Mouse (Mus musculus): ENCODE measurements around the gene Spaca6. TPM values are rescaled to one million over a fixed set of nuclear protein-coding genes. Genes with fewer than 3 reads are reported as not detected.

The Spaca6 gene
- total and polyA plus RNA-seq, 2 experiments from 2014 or later, result 18.4 to 29.8 TPM

DNA sequence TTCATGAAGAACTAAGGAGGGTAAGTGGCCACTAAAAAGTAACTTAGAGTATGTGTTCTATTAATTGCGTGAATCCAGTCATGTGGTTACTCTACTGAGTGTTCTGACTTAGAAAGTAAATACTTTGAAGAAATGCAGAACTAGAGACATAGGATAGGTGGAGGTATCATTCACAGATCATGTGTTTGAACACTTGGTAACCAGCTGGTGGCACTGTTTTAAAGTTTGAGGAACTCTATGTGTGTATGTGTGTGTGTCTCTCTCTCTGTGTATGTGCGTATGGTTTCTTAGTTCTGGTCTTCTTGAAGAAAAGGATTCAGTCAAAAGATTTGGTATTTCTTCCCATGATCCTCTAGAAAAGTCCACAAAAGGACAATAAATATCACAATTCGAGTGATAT is 33.2 kb downstream of the Spaca6 start:
- H3K27me3 ChIP-seq (ENCODE audit: insufficient read depth, low read length), result no peaks in the 10 kb centered on the region
- no peak overlapping the region for H3K9ac ChIP-seq (replicated peaks; ENCODE audit: low read length)
- no peaks in the 10 kb centered on the region for H3K36me3 ChIP-seq (ENCODE audit: insufficient read depth, low read length)
- H3K4me1 ChIP-seq (ENCODE audit: insufficient read depth, low read length), result no peaks in the 10 kb centered on the region
- no peaks in the 10 kb centered on the region for H3K9me3 ChIP-seq (ENCODE audit: low read length)
- 93% methylated on average over 3 of the region's 3 CpGs for WGBS
- DNase-seq (ENCODE audit: low spot score), result no peak
- ATAC-seq, result no peak
- no peak overlapping the region for H3K4me2 ChIP-seq (ENCODE audit: low read depth, low read length)
- no peak overlapping the region for H3K27ac ChIP-seq
- TF ChIP-seq CTCF (IDR thresholded peaks at IDR 0.05; ENCODE audit: low read depth), result no peak
- H3K4me3 ChIP-seq (ENCODE audit: low read length), result no peak overlapping the region

DNA sequence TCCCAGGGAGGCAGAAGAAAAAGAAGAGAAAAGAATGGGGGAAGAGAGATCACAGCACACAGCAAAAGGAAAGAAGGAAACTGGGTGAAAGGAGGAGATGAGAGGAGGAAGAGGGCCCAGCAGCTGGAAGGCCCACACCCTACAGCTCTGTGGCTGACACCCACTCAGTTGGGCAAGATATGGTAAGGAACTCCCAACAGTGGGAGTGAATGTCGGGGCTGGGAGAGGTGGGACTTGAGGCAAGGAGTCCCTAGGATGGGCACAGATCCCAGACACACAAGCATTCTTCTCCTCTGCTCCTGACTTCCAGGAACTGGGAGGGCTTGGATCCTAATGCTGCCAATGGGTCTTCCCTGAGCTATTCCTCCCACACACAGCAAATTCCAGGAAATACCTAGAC is 35.4 kb downstream of the Spaca6 start:
- ATAC-seq (no peak), DNase-seq (ENCODE audit: low spot score) (no peak)
- WGBS, result 50% methylated on average over 1 of the region's 1 CpGs
- H3K4me2 ChIP-seq (ENCODE audit: low read depth, low read length), result no peak overlapping the region
- H3K4me1 ChIP-seq (ENCODE audit: insufficient read depth, low read length), result no peaks in the 10 kb centered on the region
- no peaks in the 10 kb centered on the region for H3K27me3 ChIP-seq (ENCODE audit: insufficient read depth, low read length)
- H3K9me3 ChIP-seq (ENCODE audit: low read length), result no peaks in the 10 kb centered on the region
- H3K27ac ChIP-seq, result no peak overlapping the region
- H3K9ac ChIP-seq (replicated peaks; ENCODE audit: low read length), result no peak overlapping the region
- no peak overlapping the region for H3K4me3 ChIP-seq (ENCODE audit: low read length)
- TF ChIP-seq CTCF (IDR thresholded peaks at IDR 0.05; ENCODE audit: low read depth), result no peak
- no peaks in the 10 kb centered on the region for H3K36me3 ChIP-seq (ENCODE audit: insufficient read depth, low read length)

DNA sequence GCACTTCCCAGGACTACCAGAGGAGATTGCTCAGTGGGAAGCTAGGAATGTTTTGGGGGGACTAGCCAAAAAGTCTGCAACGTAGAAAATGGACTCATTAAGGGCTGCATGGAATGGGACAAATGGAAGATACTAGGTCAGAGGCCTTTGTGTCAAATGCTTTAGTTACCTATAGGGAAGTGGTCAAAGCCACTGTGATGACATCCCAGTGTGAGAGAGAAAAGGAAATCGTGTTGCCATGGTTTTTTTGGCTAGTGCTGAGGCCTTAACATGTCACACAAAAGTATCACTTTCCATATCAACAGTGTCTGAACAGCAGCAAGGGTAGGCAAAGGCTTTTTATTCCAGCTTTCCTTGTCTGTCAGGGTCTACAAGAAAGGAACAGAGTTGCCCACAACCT is 38.2 kb downstream of the Spaca6 start:
- 47% methylated on average over 2 of the region's 2 CpGs for WGBS
- DNase-seq (ENCODE audit: low spot score), result no peak
- Histone ChIP-seq H3K9me3 (ENCODE audit: low read length) (no peaks in the 10 kb centered on the region), H3K9ac (replicated peaks; ENCODE audit: low read length) (no peak overlapping the region), H3K36me3 (ENCODE audit: insufficient read depth, low read length) (no peaks in the 10 kb centered on the region), H3K27ac (no peak overlapping the region), H3K4me2 (ENCODE audit: low read depth, low read length) (no peak overlapping the region), H3K4me1 (ENCODE audit: insufficient read depth, low read length) (no peaks in the 10 kb centered on the region), H3K27me3 (ENCODE audit: insufficient read depth, low read length) (no peaks in the 10 kb centered on the region), H3K4me3 (ENCODE audit: low read length) (no peak overlapping the region)
- ATAC-seq, result no peak
- TF ChIP-seq CTCF (IDR thresholded peaks at IDR 0.05; ENCODE audit: low read depth), result no peak

DNA sequence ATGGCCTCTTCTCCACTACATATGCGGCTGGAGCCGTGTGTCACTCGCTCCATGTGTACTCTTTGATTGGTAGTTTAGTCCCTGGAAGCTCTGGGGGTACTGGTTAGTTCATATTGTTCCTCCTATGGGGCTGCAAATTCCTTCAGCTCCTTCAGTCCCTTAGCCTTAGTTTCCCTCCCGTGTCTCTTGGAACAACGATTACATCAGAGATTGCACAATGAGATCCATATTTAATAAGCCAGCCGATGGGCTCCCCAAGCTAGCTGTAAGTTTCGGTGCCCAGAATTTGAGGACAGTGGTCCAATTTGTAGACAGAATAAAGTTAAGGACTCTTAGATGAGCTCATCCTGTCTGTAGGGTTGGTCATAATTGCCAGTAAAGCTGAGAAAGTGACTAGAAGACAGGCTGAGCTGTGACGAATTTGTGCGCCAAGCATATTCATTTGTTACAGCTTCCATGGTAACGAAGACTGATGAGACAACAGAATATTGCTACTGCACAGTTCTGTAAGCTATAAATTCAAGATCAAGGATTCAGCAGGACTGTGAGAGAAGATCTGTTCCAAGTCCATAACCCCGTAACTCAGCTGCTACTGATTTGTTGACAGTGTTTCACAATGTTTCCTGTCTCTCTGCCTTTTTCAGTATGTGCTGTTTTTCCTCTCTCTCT is 40.0 kb downstream of the Spaca6 start:
- WGBS, result 71% methylated on average over 11 of the region's 11 CpGs
- ATAC-seq (peak; percentile 61), DNase-seq (ENCODE audit: low spot score) (peak; percentile 28)
- Histone ChIP-seq H3K27me3 (ENCODE audit: insufficient read depth, low read length) (no peaks in the 10 kb centered on the region), H3K4me2 (ENCODE audit: low read depth, low read length) (no peak overlapping the region), H3K9ac (replicated peaks; ENCODE audit: low read length) (no peak overlapping the region), H3K9me3 (ENCODE audit: low read length) (no peaks in the 10 kb centered on the region), H3K36me3 (ENCODE audit: insufficient read depth, low read length) (no peaks in the 10 kb centered on the region), H3K27ac (no peak overlapping the region), H3K4me3 (ENCODE audit: low read length) (no peak overlapping the region), H3K4me1 (ENCODE audit: insufficient read depth, low read length) (no peaks in the 10 kb centered on the region)
- TF ChIP-seq CTCF (IDR thresholded peaks at IDR 0.05; ENCODE audit: low read depth), result no peak

DNA sequence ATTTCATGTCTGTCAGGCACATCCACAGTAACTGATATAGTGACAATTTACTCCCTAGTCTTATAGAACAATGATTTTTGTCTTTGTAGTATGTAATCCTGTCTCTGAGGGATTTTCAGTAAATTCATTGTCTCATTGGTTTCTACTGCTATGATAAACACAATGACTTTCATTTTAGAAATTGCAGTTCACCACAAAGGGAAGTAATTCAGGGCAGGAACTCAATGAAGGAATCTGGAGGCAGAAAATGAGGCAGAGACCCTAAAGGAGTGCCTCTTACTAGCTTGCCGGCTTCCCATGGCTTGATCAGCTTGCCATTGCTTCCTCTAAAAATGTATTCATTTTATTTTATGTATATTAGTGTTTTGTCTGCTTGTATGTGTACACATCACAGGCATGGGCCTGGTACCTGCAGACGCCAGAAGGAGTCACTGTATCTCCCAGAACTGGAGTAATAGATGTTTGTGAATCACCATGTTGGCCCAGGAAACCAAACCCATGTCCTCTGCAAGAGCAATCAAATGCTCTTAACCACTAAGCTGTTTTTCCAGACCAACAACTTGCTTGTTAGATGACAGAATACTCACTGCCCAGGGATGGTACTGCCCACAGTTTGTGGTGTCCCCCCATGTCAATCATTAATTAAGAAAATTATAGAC is 44.1 kb downstream of the Spaca6 start:
- Histone ChIP-seq H3K27me3 (ENCODE audit: insufficient read depth, low read length) (no peaks in the 10 kb centered on the region), H3K4me3 (ENCODE audit: low read length) (no peak overlapping the region), H3K4me2 (ENCODE audit: low read depth, low read length) (no peak overlapping the region), H3K9me3 (ENCODE audit: low read length) (no peaks in the 10 kb centered on the region), H3K36me3 (ENCODE audit: insufficient read depth, low read length) (no peaks in the 10 kb centered on the region), H3K4me1 (ENCODE audit: insufficient read depth, low read length) (no peaks in the 10 kb centered on the region), H3K9ac (replicated peaks; ENCODE audit: low read length) (no peak overlapping the region), H3K27ac (no peak overlapping the region)
- ATAC-seq, result no peak
- TF ChIP-seq CTCF (IDR thresholded peaks at IDR 0.05; ENCODE audit: low read depth), result no peak
- no peak for DNase-seq (ENCODE audit: low spot score)
- WGBS, result 77% methylated on average over 2 of the region's 2 CpGs

DNA sequence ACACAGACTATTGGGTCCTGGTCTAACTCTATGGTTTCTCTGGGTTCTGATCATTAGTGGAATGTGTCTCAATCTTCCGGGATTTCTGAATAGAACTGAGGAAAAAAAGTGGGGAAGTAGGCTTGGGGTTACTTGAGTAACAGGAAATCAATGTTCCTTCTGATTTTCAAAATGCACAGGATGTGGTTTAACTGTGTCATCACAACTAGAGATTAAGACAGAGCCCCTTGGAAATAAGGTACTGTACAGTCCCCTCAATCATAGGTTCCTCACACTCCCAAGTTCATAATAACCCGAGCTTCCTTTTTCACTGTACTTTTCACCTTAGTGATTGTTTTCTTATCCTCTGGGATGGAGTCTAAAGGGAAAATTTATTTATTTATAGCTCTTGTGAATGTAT is 44.7 kb downstream of the Spaca6 start:
- DNase-seq (ENCODE audit: low spot score) (no peak), ATAC-seq (no peak)
- Histone ChIP-seq H3K4me2 (ENCODE audit: low read depth, low read length) (no peak overlapping the region), H3K4me3 (ENCODE audit: low read length) (no peak overlapping the region), H3K9ac (replicated peaks; ENCODE audit: low read length) (no peak overlapping the region), H3K27ac (no peak overlapping the region), H3K9me3 (ENCODE audit: low read length) (no peaks in the 10 kb centered on the region), H3K4me1 (ENCODE audit: insufficient read depth, low read length) (no peaks in the 10 kb centered on the region), H3K27me3 (ENCODE audit: insufficient read depth, low read length) (no peaks in the 10 kb centered on the region), H3K36me3 (ENCODE audit: insufficient read depth, low read length) (no peaks in the 10 kb centered on the region)
- no peak for TF ChIP-seq CTCF (IDR thresholded peaks at IDR 0.05; ENCODE audit: low read depth)
- WGBS, result 91% methylated on average over 2 of the region's 2 CpGs

DNA sequence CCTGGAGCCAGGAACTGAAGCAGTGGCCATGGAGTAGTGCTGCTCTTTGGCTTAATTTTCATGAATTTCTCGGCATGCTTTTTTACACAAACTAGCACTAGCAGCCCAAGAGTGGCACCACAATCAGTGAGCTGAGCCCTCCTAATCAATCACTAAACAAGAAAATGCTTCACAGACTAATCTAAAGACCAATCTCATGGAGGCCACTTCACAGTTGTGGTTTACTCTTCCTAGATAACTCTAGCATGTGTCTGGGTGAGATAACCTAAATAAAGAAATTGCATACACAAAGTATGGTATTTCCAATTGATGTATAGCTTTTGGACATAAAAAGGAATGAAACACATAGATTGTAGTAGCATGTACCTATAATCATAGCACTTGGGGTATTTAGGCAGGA is 52.4 kb downstream of the Spaca6 start:
- Histone ChIP-seq H3K4me3 (ENCODE audit: low read length) (no peak overlapping the region), H3K9me3 (ENCODE audit: low read length) (no peaks in the 10 kb centered on the region), H3K9ac (replicated peaks; ENCODE audit: low read length) (no peak overlapping the region), H3K4me1 (ENCODE audit: insufficient read depth, low read length) (no peaks in the 10 kb centered on the region), H3K27ac (no peak overlapping the region), H3K36me3 (ENCODE audit: insufficient read depth, low read length) (no peaks in the 10 kb centered on the region), H3K27me3 (ENCODE audit: insufficient read depth, low read length) (no peaks in the 10 kb centered on the region), H3K4me2 (ENCODE audit: low read depth, low read length) (no peak overlapping the region)
- no peak for TF ChIP-seq CTCF (IDR thresholded peaks at IDR 0.05; ENCODE audit: low read depth)
- WGBS, result 74% methylated on average over 1 of the region's 1 CpGs
- DNase-seq (ENCODE audit: low spot score) (no peak), ATAC-seq (no peak)
